Mouse (Mus musculus) cerebellum, adult 2 months (tissue): ENCODE results near the gene Pla2g4e. TPM values are rescaled to one million over a fixed set of nuclear protein-coding genes. Genes with fewer than 3 reads are reported as not detected.

Source experiments
- DNase-seq, 2 experiments: peaks; one replicate each; pipeline ENCODE4 v3.0.0; 2021
- H3K27ac ChIP-seq: fragments of 200-500 bp; 2 replicates; pipeline ENCODE4 v1.5.1; 2012; ENCODE audit warnings: low read length, control low read depth, inconsistent platforms; ENCODE audit not compliant: insufficient read depth
- H3K27me3 ChIP-seq: fragments of 200-500 bp; 2 replicates; pipeline ENCODE4 v1.6.1; 2012; ENCODE audit warnings: inconsistent platforms, mild to moderate bottlenecking, low read length, moderate library complexity; ENCODE audit not compliant: control insufficient read depth, insufficient read depth
- H3K4me1 ChIP-seq: fragments of 200-500 bp; 2 replicates; pipeline ENCODE4 v1.6.1; 2011; ENCODE audit warnings: low read length; ENCODE audit not compliant: control insufficient read depth, insufficient read depth
- H3K4me3 ChIP-seq: fragments of 200-500 bp; replicated peaks from 2 replicates; pipeline ENCODE3; 2011; ENCODE audit warnings: mild to moderate bottlenecking, low read depth, low read length, control low read depth; ENCODE audit not compliant: insufficient read depth
- CTCF ChIP-seq: fragments of 200-500 bp; IDR thresholded peaks from 2 replicates; pipeline ENCODE4 v1.5.1; 2011; ENCODE audit warnings: low read depth, mild to moderate bottlenecking, control low read depth, low read length, moderate library complexity, borderline replicate concordance; ENCODE audit not compliant: insufficient read depth
- POLR2A ChIP-seq: fragments of 200-500 bp; IDR thresholded peaks from 2 replicates; pipeline ENCODE4 v1.6.1; 2011; ENCODE audit warnings: low read length, control low read depth, borderline replicate concordance; ENCODE audit not compliant: insufficient read depth
- WGBS: fragments of 180-500 bp; shearing (Covaris S2); methylation state at CpG from one replicate; pipeline ENCODE4 v1.1.7; 2018; 5-methylcytosine and 5-hydroxymethylcytosine counted together
- polyA plus RNA-seq: library from polyadenylated mRNA; depleted of rRNA; stranded (reverse); fragments of >200 nt; gene quantifications from 2 replicates; pipeline ENCODE4 v1.2.3, GENCODE M21; 2012; rRNA removed

Pla2g4e gene
- polyA plus RNA-seq, 1 experiment = 9.5 TPM

DNA sequence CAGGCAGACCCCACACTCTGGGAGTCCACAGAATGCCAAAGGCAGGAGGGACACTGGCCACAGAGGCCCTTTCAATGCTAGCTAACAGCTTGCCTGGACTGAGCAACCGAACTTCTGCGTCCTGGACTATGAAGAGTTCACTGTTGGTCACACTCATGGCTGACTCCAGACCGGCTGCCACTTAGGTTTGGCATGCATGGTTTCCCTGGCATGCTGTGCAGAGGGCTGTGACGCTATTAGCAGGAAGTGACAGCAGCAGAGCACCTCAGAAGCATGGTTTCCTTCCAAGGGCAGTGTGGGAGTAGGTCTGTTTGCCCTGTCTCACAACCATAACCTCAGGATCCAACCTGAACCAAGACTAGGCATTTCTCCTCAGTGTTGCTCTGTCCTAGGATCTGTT, 118.7 kb downstream of the Pla2g4e start:
- peaks cover 18% of the 10 kb centered on the region for H3K4me1 ChIP-seq
- TF ChIP-seq CTCF (no peak), POLR2A (no peak)
- 31% methylated on average over 4 of the region's 4 CpGs for WGBS

DNA sequence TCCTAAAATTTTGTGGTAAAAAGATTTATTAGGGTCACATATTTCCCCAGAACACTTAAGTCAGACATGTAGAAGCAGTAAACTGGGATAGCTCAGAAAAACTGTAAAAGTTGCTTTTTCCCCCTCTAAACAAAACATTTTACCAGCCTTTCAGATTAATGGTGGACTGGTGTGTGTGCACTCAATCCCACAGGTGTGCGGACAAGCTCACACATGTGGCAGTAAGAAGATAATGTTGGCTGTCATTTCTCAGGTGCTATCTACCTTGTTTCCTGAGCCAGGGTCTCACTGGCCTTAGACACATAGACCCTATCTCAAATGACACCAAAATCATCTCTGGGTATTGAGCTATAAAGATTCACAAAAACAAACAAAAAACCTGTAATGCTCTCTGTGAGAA, 119.7 kb downstream of the Pla2g4e start:
- TF ChIP-seq CTCF = no peak
- TF ChIP-seq POLR2A = no peak
- DNase-seq = no peak
- 91% methylated on average over 1 of the region's 1 CpGs for WGBS
- H3K4me1 ChIP-seq = peaks cover 18% of the 10 kb centered on the region
- H3K27ac ChIP-seq = no peak overlapping the region
- no peaks in the 10 kb centered on the region for H3K27me3 ChIP-seq
- H3K4me3 ChIP-seq = no peak overlapping the region

More for the DNA sequence above, 118.7 kb downstream of the Pla2g4e start:
- Histone ChIP-seq H3K27ac (no peak overlapping the region), H3K27me3 (no peaks in the 10 kb centered on the region), H3K4me3 (no peak overlapping the region)
- peak in 1 of 2 experiments; percentile 33 for DNase-seq

DNA sequence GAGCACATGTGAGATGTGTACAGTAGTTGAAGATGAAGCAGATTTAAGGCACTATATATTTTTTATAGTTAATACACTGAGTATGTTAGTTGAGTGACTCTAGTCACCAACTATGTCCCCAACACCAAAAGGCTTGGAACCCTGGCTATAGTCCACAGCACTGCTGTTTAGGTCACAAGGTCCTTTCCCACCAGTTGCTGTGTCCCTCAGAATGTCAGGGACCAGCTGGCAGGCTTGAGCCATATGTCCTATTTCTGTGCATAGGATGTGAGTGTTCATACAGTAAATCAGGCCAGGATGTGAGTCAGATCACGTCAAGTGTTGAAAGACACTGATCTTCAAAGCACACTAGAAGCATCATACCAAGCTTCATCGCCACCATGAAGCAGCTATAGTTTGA, 120.2 kb downstream of the Pla2g4e start:
- DNase-seq = peak in 1 of 2 experiments; percentile 36
- Histone ChIP-seq H3K27ac (no peak overlapping the region), H3K27me3 (no peaks in the 10 kb centered on the region), H3K4me1 (peaks cover 18% of the 10 kb centered on the region), H3K4me3 (no peak overlapping the region)
- 56% methylated on average over 2 of the region's 2 CpGs for WGBS
- no peak for TF ChIP-seq POLR2A
- TF ChIP-seq CTCF = no peak

DNA sequence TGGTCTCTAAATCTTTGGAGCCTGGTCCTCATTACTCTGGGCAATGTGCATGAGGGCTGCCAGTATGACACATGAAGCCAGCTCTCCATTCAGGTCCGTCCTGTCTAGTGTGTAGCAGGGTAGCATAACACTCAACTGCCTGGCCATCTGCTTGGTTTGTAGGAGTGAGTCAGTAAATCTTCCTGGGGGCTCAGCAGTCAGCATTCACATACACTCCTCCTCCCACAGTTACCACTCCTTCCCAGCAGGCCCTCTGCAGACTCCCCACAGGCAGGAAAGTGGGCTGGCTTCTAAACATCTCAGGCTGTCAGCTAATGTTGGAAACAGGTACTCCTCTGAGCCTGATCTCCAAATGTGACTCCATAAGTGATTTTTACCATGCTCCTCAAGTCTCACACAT, 121.0 kb downstream of the Pla2g4e start:
- H3K4me3 ChIP-seq = no peak overlapping the region
- TF ChIP-seq POLR2A (no peak), CTCF (no peak)
- 19% methylated on average over 1 of the region's 1 CpGs for WGBS
- peak; percentile 29 to 61 for DNase-seq
- no peak overlapping the region for H3K27ac ChIP-seq
- H3K4me1 ChIP-seq = peaks cover 13% of the 10 kb centered on the region
- no peaks in the 10 kb centered on the region for H3K27me3 ChIP-seq

DNA sequence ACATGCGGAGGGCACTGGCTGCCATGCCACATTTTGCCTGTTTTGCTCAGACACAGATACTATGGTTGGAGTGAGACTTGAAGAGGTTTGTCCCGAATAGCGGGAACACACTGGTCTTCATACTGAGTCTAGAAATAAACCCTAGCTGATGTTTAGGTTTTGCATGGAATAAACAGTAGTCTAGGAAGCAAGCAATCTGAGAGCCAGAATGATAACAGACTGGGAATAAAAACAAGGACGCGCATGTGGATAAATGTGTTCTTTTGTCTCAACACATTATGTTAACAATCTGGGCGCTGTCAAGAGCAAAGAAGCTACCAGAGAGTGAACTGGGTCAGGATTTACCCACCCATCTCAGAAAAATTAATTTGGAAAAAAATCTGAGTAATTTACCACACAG, 122.2 kb downstream of the Pla2g4e start:
- no peak for DNase-seq
- H3K4me3 ChIP-seq = no peak overlapping the region
- H3K27me3 ChIP-seq = no peaks in the 10 kb centered on the region
- peaks cover 13% of the 10 kb centered on the region for H3K4me1 ChIP-seq
- 95% methylated on average over 6 of the region's 6 CpGs for WGBS
- no peak for TF ChIP-seq POLR2A
- no peak for TF ChIP-seq CTCF
- H3K27ac ChIP-seq = no peak overlapping the region

DNA sequence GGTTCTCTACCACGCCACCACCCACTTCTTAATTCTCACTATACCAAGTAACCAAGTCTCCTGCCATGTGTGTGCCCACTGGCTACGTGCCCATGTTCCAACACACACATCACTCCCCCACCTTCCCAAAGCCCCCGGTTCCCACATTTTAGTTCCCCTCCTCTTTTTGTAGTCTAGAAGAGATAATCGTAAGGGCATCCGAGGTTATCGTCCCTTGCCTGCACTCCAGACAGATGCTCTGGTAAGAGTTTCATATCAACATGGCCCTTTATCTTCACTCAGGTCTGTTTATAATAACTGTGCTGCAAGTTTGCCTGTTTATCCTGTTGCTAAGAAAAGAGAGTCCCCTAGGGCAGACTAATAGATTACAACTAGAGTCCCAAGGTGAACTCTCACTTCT, 127.8 kb downstream of the Pla2g4e start:
- no peak for DNase-seq
- WGBS = 89% methylated on average over 6 of the region's 6 CpGs
- H3K4me1 ChIP-seq = no peaks in the 10 kb centered on the region

More for the DNA sequence above, 127.8 kb downstream of the Pla2g4e start:
- H3K27me3 ChIP-seq = no peaks in the 10 kb centered on the region; the same call in 1 of the 2 replicates
- no peak overlapping the region for H3K27ac ChIP-seq
- H3K4me3 ChIP-seq = no peak overlapping the region
- TF ChIP-seq POLR2A (no peak), CTCF (no peak)

Other genes starting within 250 kb of the Pla2g4e start
- 11.2 and 11.9 TPM in 2 replicates for gene Jmjd7, start 217.9 kb downstream of the Pla2g4e start, polyA plus RNA-seq
- gene Gm28042, start 217.8 kb downstream of the Pla2g4e start, polyA plus RNA-seq = 9.0 and 10.8 TPM in 2 replicates
- gene Pla2g4b, start 211.9 kb downstream of the Pla2g4e start, polyA plus RNA-seq = 12.9 and 16.9 TPM in 2 replicates
- 13.2 and 14.3 TPM in 2 replicates for gene Ehd4, start 90.7 kb downstream of the Pla2g4e start, polyA plus RNA-seq
- 0.07 and 0.08 TPM in 2 replicates for gene Pla2g4d, start 43.9 kb upstream of the Pla2g4e start, polyA plus RNA-seq
- 0.05 and 0.07 TPM in 2 replicates for gene Pla2g4f, start 68.8 kb upstream of the Pla2g4e start, polyA plus RNA-seq
- 66.1 and 66.6 TPM in 2 replicates for gene Vps39, start 107.8 kb upstream of the Pla2g4e start, polyA plus RNA-seq
- 12.8 and 13.6 TPM in 2 replicates for gene Ganc, start 158.6 kb upstream of the Pla2g4e start, polyA plus RNA-seq
- 22.7 and 24.4 TPM in 2 replicates for gene Tmem87a, start 158.8 kb upstream of the Pla2g4e start, polyA plus RNA-seq
- 1.4 and 1.7 TPM in 2 replicates for gene Capn3, start 210.7 kb upstream of the Pla2g4e start, polyA plus RNA-seq